ENCODE assay signal across 8 mouse cellular contexts in genomic region chr4:138215671-138216199, GRCm38 (mm10). TPM values are rescaled to one million over a fixed set of nuclear protein-coding genes. Genes with fewer than 3 reads are reported as not detected.
A peak's percentile ranks its signal among the peaks of the same experiment; 100 is the strongest.
DNase-seq lines count a peak whose midpoint lies in the region; ATAC-seq and TF ChIP-seq lines count a peak whose summit lies in the region.

No protein-coding gene starts in this region.

- H3K36me3 ChIP-seq in erythroblast, embryonic 14.5 days (ENCODE audit: control insufficient read depth) = peaks cover 27% of the 10 kb centered on the region
- H3K36me3 ChIP-seq in forebrain, embryonic 15.5 days = no peaks in the 10 kb centered on the region
- H3K36me3 ChIP-seq in liver, embryonic 16.5 days (ENCODE audit: control insufficient read depth, insufficient read depth) = no peaks in the 10 kb centered on the region
- no peaks in the 10 kb centered on the region for H3K36me3 ChIP-seq in small intestine, adult 2 months (ENCODE audit: control insufficient read depth, insufficient read depth, low read length)

- DNase-seq in 3T3-L1 (ENCODE audit: low read depth, low spot score) (peak; percentile 6), adipocyte (ENCODE audit: low spot score) (no peak)
- DNase-seq in left cerebral cortex, postnatal 25 days (ENCODE audit: low spot score in 2 of 2) = no peak

- no peak for TF ChIP-seq POLR2A in small intestine, adult 2 months (IDR thresholded peaks at IDR 0.05; ENCODE audit: low read depth, low read length)

- H3K9me3 ChIP-seq in erythroblast, embryonic 14.5 days (ENCODE audit: control insufficient read depth, low read length) = no peaks in the 10 kb centered on the region
- no peaks in the 10 kb centered on the region for H3K9me3 ChIP-seq in forebrain, embryonic 15.5 days
- no peaks in the 10 kb centered on the region for H3K9me3 ChIP-seq in liver, embryonic 16.5 days (replicated peaks; ENCODE audit: control insufficient read depth, low read length)

- ATAC-seq in erythroblast, adult 5-6 weeks (replicated peaks; ENCODE audit: low FRiP score, poor library complexity, severe bottlenecking) = no peak
- ATAC-seq in forebrain, embryonic 15.5 days (replicated peaks) = no peak
- no peak for ATAC-seq in liver, embryonic 16.5 days (ENCODE audit: low read depth)

- peak overlapping the region; percentile 98 for H3K27ac ChIP-seq in forebrain, embryonic 15.5 days (replicated peaks)
- H3K27ac ChIP-seq in liver, embryonic 16.5 days (ENCODE audit: low read length) = peak overlapping the region; percentile 97
- peak overlapping the region; percentile 63 for H3K27ac ChIP-seq in small intestine, adult 2 months (ENCODE audit: insufficient read depth, low read depth, low read length)

- whole genome bisulfite sequencing in forebrain, embryonic 15.5 days = 45% methylated on average over 13 of the region's 13 CpGs
- WGBS in liver, embryonic 16.5 days (ENCODE audit: insufficient replicate concordance) = 49% methylated on average over 13 of the region's 13 CpGs
- WGBS in small intestine, adult 2 months = 40% methylated on average over 13 of the region's 13 CpGs

- H3K4me1 ChIP-seq in erythroblast, embryonic 14.5 days (ENCODE audit: control insufficient read depth) = peaks cover 36% of the 10 kb centered on the region
- H3K4me1 ChIP-seq in forebrain, embryonic 15.5 days = peaks cover 35% of the 10 kb centered on the region
- peaks cover 35% of the 10 kb centered on the region for H3K4me1 ChIP-seq in liver, embryonic 16.5 days (ENCODE audit: control insufficient read depth, low read depth, low read length)
- H3K4me1 ChIP-seq in small intestine, adult 2 months (ENCODE audit: control insufficient read depth, insufficient read depth, insufficient read length, low read length) = peaks cover 8% of the 10 kb centered on the region

- peak overlapping the region; percentile 59 for H3K4me2 ChIP-seq in forebrain, embryonic 15.5 days (replicated peaks)
- peak overlapping the region; percentile 91 for H3K4me2 ChIP-seq in liver, embryonic 16.5 days (ENCODE audit: low read depth, low read length)

- intact Hi-C loops in left cerebral cortex, postnatal 25 days (cut with DNase I) = loop anchor here (10.0 kb wide), 1 partner anchor 371 kb away; no protein-coding TSS in a partner anchor

- peak overlapping the region; percentile 79 for H3K4me3 ChIP-seq in erythroblast, embryonic 14.5 days (replicated peaks)
- peak overlapping the region; percentile 73 for H3K4me3 ChIP-seq in forebrain, embryonic 15.5 days
- H3K4me3 ChIP-seq in liver, embryonic 16.5 days (ENCODE audit: low read depth, low read length) = peak overlapping the region; percentile 99
- H3K4me3 ChIP-seq in small intestine, adult 2 months (ENCODE audit: low read depth, low read length) = peak overlapping the region; percentile 91

- H3K9ac ChIP-seq in forebrain, embryonic 15.5 days (replicated peaks) = peak overlapping the region; percentile 87
- H3K9ac ChIP-seq in liver, embryonic 16.5 days (ENCODE audit: low read depth, low read length) = peak overlapping the region; percentile 99

- TF ChIP-seq CTCF in small intestine, adult 2 months (IDR thresholded peaks at IDR 0.05; ENCODE audit: extremely low read depth, insufficient read length, insufficient replicate concordance, low read depth, low read length) = no peak

- no peaks in the 10 kb centered on the region for H3K27me3 ChIP-seq in erythroblast, embryonic 14.5 days (ENCODE audit: control insufficient read depth)
- no peaks in the 10 kb centered on the region for H3K27me3 ChIP-seq in forebrain, embryonic 15.5 days
- no peaks in the 10 kb centered on the region for H3K27me3 ChIP-seq in liver, embryonic 16.5 days (ENCODE audit: control insufficient read depth, insufficient read depth, low read depth, low read length)
- no peaks in the 10 kb centered on the region for H3K27me3 ChIP-seq in small intestine, adult 2 months (ENCODE audit: control insufficient read depth, insufficient read depth, low read length)

RNA-seq across cellular contexts. Expression of gene Hp1bp3, which starts 0.4 kb away (rescaled TPM):
- polyA plus RNA-seq in erythroblast, embryonic 14.5 days (2012) = 2.6 and 3.9 TPM in 2 replicates
- 79.7 and 79.8 TPM in 2 replicates for total RNA-seq in erythroblast, adult 5-6 weeks (2015; ENCODE audit: low replicate concordance)
- 126 and 158 TPM in 2 replicates for total RNA-seq in erythroblast, adult 5-6 weeks (2017; ENCODE audit: low replicate concordance)
- 261 and 262 TPM in 2 replicates for polyA plus RNA-seq in forebrain, embryonic 15.5 days (2015; fragmentation: Nextera tagmentation; extraction: Ambion mirVana)
- polyA plus RNA-seq in liver, embryonic 16.5 days (2015; fragmentation: Nextera tagmentation; extraction: Ambion mirVana) = 38.3 and 40.1 TPM in 2 replicates
- polyA plus RNA-seq in small intestine, adult 2 months (2012; rRNA removed) = 8.4 and 19.6 TPM in 2 replicates
- total RNA-seq in left cerebral cortex, postnatal 25 days (2021) = 100 to 1,000 TPM; 169 to 180 TPM

RNA-seq across cellular contexts. Expression of gene Sh2d5, which starts 34.5 kb away (rescaled TPM):
- polyA plus RNA-seq in erythroblast, embryonic 14.5 days (2012) = 0.19 and 0.24 TPM in 2 replicates
- total RNA-seq in erythroblast, adult 5-6 weeks (2015; ENCODE audit: low replicate concordance) = 3.1 and 6.3 TPM in 2 replicates
- total RNA-seq in erythroblast, adult 5-6 weeks (2017; ENCODE audit: low replicate concordance) = 5.4 and 6.4 TPM in 2 replicates
- polyA plus RNA-seq in forebrain, embryonic 15.5 days (2015; fragmentation: Nextera tagmentation; extraction: Ambion mirVana) = 5.9 and 6.8 TPM in 2 replicates
- polyA plus RNA-seq in liver, embryonic 16.5 days (2015; fragmentation: Nextera tagmentation; extraction: Ambion mirVana) = 0.72 and 0.78 TPM in 2 replicates
- 0.41 and 0.79 TPM in 2 replicates for polyA plus RNA-seq in small intestine, adult 2 months (2012; rRNA removed)
- total RNA-seq in left cerebral cortex, postnatal 25 days (2021) = 10 to 100 TPM; 60.0 to 68.4 TPM

RNA-seq across cellular contexts. Expression of gene Kif17, which starts 34.5 kb away (rescaled TPM):
- 0.02 and 0.05 TPM in 2 replicates for polyA plus RNA-seq in erythroblast, embryonic 14.5 days (2012)
- 3.3 TPM in 1 of 2 replicates, not detected in the other for total RNA-seq in erythroblast, adult 5-6 weeks (2015; ENCODE audit: low replicate concordance)
- total RNA-seq in erythroblast, adult 5-6 weeks (2017; ENCODE audit: low replicate concordance) = 0.26 and 1.3 TPM in 2 replicates
- 1.4 and 1.6 TPM in 2 replicates for polyA plus RNA-seq in forebrain, embryonic 15.5 days (2015; fragmentation: Nextera tagmentation; extraction: Ambion mirVana)
- polyA plus RNA-seq in liver, embryonic 16.5 days (2015; fragmentation: Nextera tagmentation; extraction: Ambion mirVana) = 0.33 and 0.35 TPM in 2 replicates
- polyA plus RNA-seq in small intestine, adult 2 months (2012; rRNA removed) = 0.11 and 0.19 TPM in 2 replicates
- 10 to 100 TPM; 23.7 to 25.1 TPM for total RNA-seq in left cerebral cortex, postnatal 25 days (2021)
